Mouse (Mus musculus): ENCODE measurements around the gene Lsmem1. TPM values are rescaled to one million over a fixed set of nuclear protein-coding genes. Genes with fewer than 3 reads are reported as not detected.

Lsmem1 gene
- total and polyA plus RNA-seq, 3 experiments = not detected

- Histone ChIP-seq H3K79me2 (replicated peaks; ENCODE audit: control insufficient read depth, extremely low read depth, insufficient read depth, poor library complexity, severe bottlenecking) (peaks cover 34% of the 10 kb centered on the region), H3K27ac (ENCODE audit: insufficient read depth, low read depth) (no peak overlapping the region), H3K4me3 (replicated peaks in 1 of 3; ENCODE audit: low read depth in 2 of 3, low read length in 2 of 3, poor library complexity in 1 of 3) (no peak overlapping the region), H3K4me2 (ENCODE audit: insufficient read depth, low read depth, poor library complexity, severe bottlenecking) (no peak overlapping the region), H3K9me3 (replicated peaks; ENCODE audit: low read length) (no peaks in the 10 kb centered on the region), H3K27me3 (replicated peaks) (no peaks in the 10 kb centered on the region), H3K4me1 (ENCODE audit: control insufficient read depth in 1 of 2, insufficient read depth in 2 of 2) (peaks cover 3 to 13% of the 10 kb centered on the region in 2 experiments; a peak in 2 of 4 replicates), H3K36me3 (replicated peaks in 1 of 2; ENCODE audit: control insufficient read depth in 1 of 2, insufficient read depth in 1 of 2, low read length in 1 of 2) (peaks cover 54 to 81% of the 10 kb centered on the region in 2 experiments), H3K9ac (ENCODE audit: insufficient read depth, low read depth) (no peak overlapping the region)
- no peak for DNase-seq (ENCODE audit: extremely low read depth)
- in situ Hi-C loops (cut with MboI; ENCODE audit: low pct_ligation_motif_present, low pct_unique_long_range_greater_than_20kb, low sequenced_read_pairs) (no loop called here), dilution Hi-C loops (cut with MboI; ENCODE audit: extremely low pct_ligation_motif_present, extremely low pct_unique_long_range_greater_than_20kb, low sequenced_read_pairs) (no loop called here)
- TF ChIP-seq POLR2AphosphoS2 (IDR thresholded peaks at IDR 0.05; ENCODE audit: low read depth, low read length) (no peak), ZKSCAN1 (IDR thresholded peaks at IDR 0.05; ENCODE audit: borderline replicate concordance, low read depth, low read length) (no peak), KAT2A (IDR thresholded peaks at IDR 0.05; ENCODE audit: insufficient replicate concordance, low read length) (no peak), SMC3 (IDR thresholded peaks at IDR 0.05; ENCODE audit: low read depth, low read length) (no peak), USF1 (IDR thresholded peaks at IDR 0.05; ENCODE audit: low read depth, low read length) (no peak), MAX (IDR thresholded peaks at IDR 0.05; ENCODE audit: low read length) (no peak), GABPA (IDR thresholded peaks at IDR 0.05; ENCODE audit: insufficient replicate concordance, low read depth, low read length) (no peak), ZNF384 (IDR thresholded peaks at IDR 0.05; ENCODE audit: low read depth, low read length) (no peak), CTCF (conservative IDR thresholded peaks at IDR 0.05 in 1 of 2, IDR thresholded peaks at IDR 0.05 in 1 of 2; ENCODE audit: low read depth in 2 of 2, low read length in 2 of 2) (no peak), UBTF (IDR thresholded peaks at IDR 0.05; ENCODE audit: low read depth, low read length) (no peak), ELF1 (IDR thresholded peaks at IDR 0.05; ENCODE audit: low read depth, low read length) (no peak), ZC3H11A (IDR thresholded peaks at IDR 0.05; ENCODE audit: low read depth, low read length) (no peak), MAFK (IDR thresholded peaks at IDR 0.05; ENCODE audit: insufficient replicate concordance, low read length) (no peak), USF2 (conservative IDR thresholded peaks at IDR 0.05; ENCODE audit: low read depth, low read length) (no peak), TCF12 (IDR thresholded peaks at IDR 0.05; ENCODE audit: low read depth, low read length) (no peak), EP300 (IDR thresholded peaks at IDR 0.05; ENCODE audit: low read length) (no peak)
These were observed 15.9 kb upstream of the Lsmem1 start for GRCm38 (mm10) chr12:40214888-40215876.

GRCm38 (mm10) chr12:40209049-40209448 lies 9.8 kb upstream of the Lsmem1 start:
- DNase-seq (ENCODE audit: extremely low read depth) = no peak
- Histone ChIP-seq H3K36me3 (replicated peaks in 1 of 2; ENCODE audit: control insufficient read depth in 1 of 2, insufficient read depth in 1 of 2, low read length in 1 of 2) (peaks cover 65 to 92% of the 10 kb centered on the region in 2 experiments), H3K79me2 (replicated peaks; ENCODE audit: control insufficient read depth, extremely low read depth, insufficient read depth, poor library complexity, severe bottlenecking) (peaks cover 6% of the 10 kb centered on the region), H3K9me3 (replicated peaks; ENCODE audit: low read length) (no peaks in the 10 kb centered on the region), H3K4me3 (replicated peaks in 1 of 3; ENCODE audit: low read depth in 2 of 3, low read length in 2 of 3, poor library complexity in 1 of 3) (no peak overlapping the region), H3K27me3 (replicated peaks) (no peaks in the 10 kb centered on the region), H3K4me2 (ENCODE audit: insufficient read depth, low read depth, poor library complexity, severe bottlenecking) (no peak overlapping the region), H3K27ac (ENCODE audit: insufficient read depth, low read depth) (no peak overlapping the region), H3K9ac (ENCODE audit: insufficient read depth, low read depth) (no peak overlapping the region), H3K4me1 (ENCODE audit: control insufficient read depth in 1 of 2, insufficient read depth in 2 of 2) (peaks cover 4 to 25% of the 10 kb centered on the region in 2 experiments; a peak in 3 of 4 replicates)
- TF ChIP-seq RAD21 (IDR thresholded peaks at IDR 0.05; ENCODE audit: low read depth, low read length) = no peak
- in situ Hi-C loops (cut with MboI; ENCODE audit: low pct_ligation_motif_present, low pct_unique_long_range_greater_than_20kb, low sequenced_read_pairs) = no loop called here
- dilution Hi-C loops (cut with MboI; ENCODE audit: extremely low pct_ligation_motif_present, extremely low pct_unique_long_range_greater_than_20kb, low sequenced_read_pairs) = no loop called here
